Mouse (Mus musculus) myocyte (in vitro differentiated cells): Measurements from ENCODE around the gene Zfp146. TPM values are rescaled to one million over a fixed set of nuclear protein-coding genes. Genes with fewer than 3 reads are reported as not detected.

Experiments used
- H3K27me3 ChIP-seq: one replicate; pipeline ENCODE4 v1.6.1; 2011; ENCODE audit not compliant: control insufficient read depth, insufficient read depth, insufficient read length
- H3K36me3 ChIP-seq: one replicate; pipeline ENCODE4 v1.6.1; 2011; ENCODE audit not compliant: control insufficient read depth, insufficient read depth
- H3K4me2 ChIP-seq: one replicate; pipeline ENCODE4 v1.6.1; 2011; ENCODE audit warnings: low read depth, control low read depth
- H3K4me3 ChIP-seq: one replicate; pipeline ENCODE4 v1.5.1; 2011; ENCODE audit warnings: mild to moderate bottlenecking, control low read depth, moderate library complexity
- H3K79me2 ChIP-seq: one replicate; pipeline ENCODE4 v1.6.1; 2011; ENCODE audit not compliant: control insufficient read depth, insufficient read depth
- H3ac ChIP-seq: one replicate; pipeline ENCODE4 v1.6.1; 2011; ENCODE audit not compliant: control insufficient read depth, insufficient read length
- MYOG ChIP-seq, 3 experiments: IDR thresholded peaks; one replicate each; pipeline ENCODE4 v1.6.1; 2011; ENCODE audit warnings: control low read depth in 2 of 3, low read depth in 2 of 3, mild to moderate bottlenecking in 2 of 3; ENCODE audit not compliant: insufficient read length in 2 of 3, control insufficient read depth in 1 of 3, insufficient read depth in 1 of 3
- POLR2AphosphoS2 ChIP-seq: IDR thresholded peaks from one replicate; pipeline ENCODE4 v1.6.1; 2011; ENCODE audit warnings: low read depth, control low read depth; ENCODE audit not compliant: insufficient read length
- TCF12 ChIP-seq: IDR thresholded peaks from one replicate; pipeline ENCODE4 v1.6.1; 2011; ENCODE audit warnings: mild to moderate bottlenecking, control low read depth; ENCODE audit not compliant: poor library complexity, insufficient read depth, severe bottlenecking
- polyA plus RNA-seq: library from polyadenylated mRNA; unstranded; fragments of >200 nt; fragmentation: generic; extraction: Trizol; gene quantifications from one replicate; pipeline ENCODE4 v1.2.1, GENCODE M21; 2012; ENCODE audit warnings: missing spikeins

Zfp146 gene
- polyA plus RNA-seq, 1 experiment = 13.2 TPM

GRCm38 (mm10) chr7:30116076-30116475 is 53.5 kb downstream of the Zfp146 start:
- H3ac ChIP-seq = no peak overlapping the region
- no peak overlapping the region for H3K4me2 ChIP-seq
- no peaks in the 10 kb centered on the region for H3K36me3 ChIP-seq
- H3K79me2 ChIP-seq = no peaks in the 10 kb centered on the region
- TF ChIP-seq TCF12 = no peak
- TF ChIP-seq MYOG (IDR thresholded peaks at IDR 0.05; ENCODE audit: control insufficient read depth in 1 of 3, insufficient read depth in 1 of 3, insufficient read length in 2 of 3, low read depth in 2 of 3) = no peak
- no peak for TF ChIP-seq POLR2AphosphoS2
- H3K27me3 ChIP-seq = no peaks in the 10 kb centered on the region
- H3K4me3 ChIP-seq = no peak overlapping the region

Other genes starting within 250 kb of the Zfp146 start
- gene Zfp74, start 215.7 kb downstream of the Zfp146 start, polyA plus RNA-seq = 1.5 TPM
- gene Zfp568, start 185.8 kb downstream of the Zfp146 start, polyA plus RNA-seq = 27.4 TPM
- 0.97 TPM for gene Zfp14, start 118.4 kb downstream of the Zfp146 start, polyA plus RNA-seq
- 2.8 TPM for gene Zfp82, start 96.8 kb downstream of the Zfp146 start, polyA plus RNA-seq
- 0.32 TPM for gene Gm26920, start 79.3 kb downstream of the Zfp146 start, polyA plus RNA-seq
- gene Zfp566, start 79.2 kb downstream of the Zfp146 start, polyA plus RNA-seq = 4.3 TPM
- 11.3 TPM for gene Zfp260, start 75.0 kb downstream of the Zfp146 start, polyA plus RNA-seq
- gene Zfp382, start 47.8 kb downstream of the Zfp146 start, polyA plus RNA-seq = 1.1 TPM
- 112 TPM for gene Cox7a1, start 14.4 kb upstream of the Zfp146 start, polyA plus RNA-seq
- gene Capns1, start 29.1 kb upstream of the Zfp146 start, polyA plus RNA-seq = 622 TPM
- gene Polr2i, start 62.2 kb upstream of the Zfp146 start, polyA plus RNA-seq = 174 TPM
- 147 TPM for gene Tbcb, start 62.5 kb upstream of the Zfp146 start, polyA plus RNA-seq
- not detected for gene Ovol3, start 66.0 kb upstream of the Zfp146 start, polyA plus RNA-seq
- 0.02 TPM for gene Thap8, start 110.3 kb upstream of the Zfp146 start, polyA plus RNA-seq
- 5.0 TPM for gene Wdr62, start 110.7 kb upstream of the Zfp146 start, polyA plus RNA-seq
- gene Clip3, start 122.0 kb upstream of the Zfp146 start, polyA plus RNA-seq = 19.4 TPM
- 33.9 TPM for gene Alkbh6, start 139.0 kb upstream of the Zfp146 start, polyA plus RNA-seq
- gene Syne4, start 145.1 kb upstream of the Zfp146 start, polyA plus RNA-seq = 1.2 TPM
- 4.0 TPM for gene E130208F15Rik, start 152.0 kb upstream of the Zfp146 start, polyA plus RNA-seq
- gene Sdhaf1, start 154.1 kb upstream of the Zfp146 start, polyA plus RNA-seq = 13.6 TPM
- 0.66 TPM for gene Lrfn3, start 193.0 kb upstream of the Zfp146 start, polyA plus RNA-seq
- gene Tyrobp, start 244.0 kb upstream of the Zfp146 start, polyA plus RNA-seq = not detected